Mouse (Mus musculus): Measurements from ENCODE around the gene Trim66.

Gene Trim66

DNA sequence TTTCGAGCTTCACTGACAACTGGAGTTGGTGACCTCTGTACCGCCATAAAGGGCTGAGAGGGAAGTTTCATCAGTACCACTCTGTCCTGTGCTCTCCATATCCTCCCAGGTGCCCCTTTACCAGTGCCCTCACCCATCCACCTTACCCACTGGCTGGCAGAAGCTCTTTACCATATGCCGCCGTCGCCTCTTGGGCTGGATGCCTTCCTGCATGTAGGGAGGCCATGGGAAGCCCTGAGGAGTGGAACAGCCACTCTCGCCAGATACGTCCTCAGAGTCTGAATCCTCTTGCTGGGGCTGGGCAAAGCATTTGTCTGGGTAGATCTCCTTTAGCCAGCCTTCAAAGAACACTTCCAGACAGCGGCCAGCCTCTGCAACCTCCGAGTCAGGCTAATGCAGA is 53.1 kb downstream of the Trim66 start:
- DNase-seq (ENCODE audit: low spot score in 2 of 2): no peak

DNA sequence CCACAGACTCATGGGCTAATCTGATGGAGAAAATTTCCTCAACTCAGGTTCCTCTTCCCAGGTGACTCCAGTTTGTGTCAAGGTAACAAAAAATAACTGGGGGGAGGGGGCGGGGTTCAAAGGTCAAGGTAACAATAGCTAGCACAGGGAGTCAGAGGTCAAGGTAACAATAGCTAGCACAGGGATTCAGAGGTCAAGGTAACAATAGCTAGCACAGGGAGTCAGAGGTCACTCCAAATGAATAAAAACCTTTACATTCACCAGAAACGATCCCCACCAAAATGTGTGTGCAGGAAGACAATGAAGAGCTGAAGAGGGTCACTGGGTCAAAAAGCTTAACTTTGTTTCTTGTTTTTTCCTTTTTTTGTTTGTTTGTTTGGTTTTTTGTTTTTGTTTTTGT is 59.9 kb downstream of the Trim66 start:
- DNase-seq (ENCODE audit: low spot score in 2 of 2): no peak

DNA sequence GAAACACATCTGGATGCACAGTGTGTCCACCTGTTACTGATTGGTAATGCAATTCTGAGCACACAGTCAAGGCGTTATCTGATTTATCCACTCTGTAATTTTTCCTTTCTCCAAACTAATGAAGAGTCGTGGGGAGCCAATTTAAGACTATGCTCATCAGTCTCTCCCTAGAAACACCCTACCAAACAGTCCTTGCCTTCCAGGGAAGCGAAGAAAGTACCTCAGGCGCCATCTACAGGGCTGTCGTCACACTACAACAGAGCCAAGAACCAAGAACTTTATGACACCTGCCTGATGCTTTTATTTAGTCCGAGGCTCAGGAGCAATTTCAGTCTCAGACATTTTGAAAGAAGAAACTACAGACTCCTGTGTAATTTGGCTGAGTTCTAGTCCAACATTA is 62.9 kb downstream of the Trim66 start:
- no peak for DNase-seq (ENCODE audit: low spot score in 2 of 2)

DNA sequence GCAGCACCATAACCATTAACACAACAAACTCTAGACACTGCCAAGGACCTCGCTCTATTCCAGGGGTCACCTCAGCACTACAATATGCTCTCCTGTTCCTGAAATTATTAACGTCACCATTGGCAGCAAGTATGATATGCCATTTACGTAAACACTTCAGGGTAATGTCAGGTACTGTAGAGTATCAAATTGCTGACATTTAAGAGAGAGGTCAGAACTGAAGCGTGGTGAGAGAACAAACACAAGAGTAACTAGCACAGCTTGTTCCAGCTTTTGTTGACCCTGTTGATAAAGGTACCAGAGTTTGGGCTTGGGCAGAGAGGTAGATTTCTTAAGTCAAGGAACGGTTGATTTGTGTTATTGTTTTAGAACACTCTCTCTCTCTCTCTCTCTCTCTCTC is 65.2 kb downstream of the Trim66 start:
- DNase-seq (ENCODE audit: low spot score in 2 of 2): no peak

DNA sequence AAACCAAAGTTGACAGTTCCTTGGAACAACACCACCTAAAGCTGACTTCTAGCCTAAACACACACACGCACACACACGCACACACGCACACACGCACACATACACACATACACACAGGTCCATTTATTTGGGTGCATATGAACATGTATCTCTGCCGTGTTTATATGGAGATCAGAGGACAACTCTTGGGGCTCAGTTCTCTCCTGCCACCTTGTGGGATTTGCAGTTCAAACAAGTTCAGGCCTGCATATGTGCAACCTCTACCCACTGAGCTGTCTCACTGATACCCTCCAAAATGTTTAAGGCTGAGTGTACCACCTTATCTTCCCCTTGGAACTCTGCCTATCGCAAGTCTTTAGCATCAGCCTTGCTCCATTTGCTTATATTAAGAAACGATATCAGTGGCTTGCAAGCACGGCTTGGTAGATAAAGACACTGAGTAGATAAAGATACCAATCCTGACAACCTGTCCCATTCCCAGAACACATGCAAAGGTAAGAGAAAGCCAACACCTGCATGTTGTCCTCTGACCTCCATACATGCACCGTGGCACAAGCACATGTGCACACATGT is 67.2 kb downstream of the Trim66 start:
- DNase-seq (ENCODE audit: low spot score in 2 of 2): no peak

DNA sequence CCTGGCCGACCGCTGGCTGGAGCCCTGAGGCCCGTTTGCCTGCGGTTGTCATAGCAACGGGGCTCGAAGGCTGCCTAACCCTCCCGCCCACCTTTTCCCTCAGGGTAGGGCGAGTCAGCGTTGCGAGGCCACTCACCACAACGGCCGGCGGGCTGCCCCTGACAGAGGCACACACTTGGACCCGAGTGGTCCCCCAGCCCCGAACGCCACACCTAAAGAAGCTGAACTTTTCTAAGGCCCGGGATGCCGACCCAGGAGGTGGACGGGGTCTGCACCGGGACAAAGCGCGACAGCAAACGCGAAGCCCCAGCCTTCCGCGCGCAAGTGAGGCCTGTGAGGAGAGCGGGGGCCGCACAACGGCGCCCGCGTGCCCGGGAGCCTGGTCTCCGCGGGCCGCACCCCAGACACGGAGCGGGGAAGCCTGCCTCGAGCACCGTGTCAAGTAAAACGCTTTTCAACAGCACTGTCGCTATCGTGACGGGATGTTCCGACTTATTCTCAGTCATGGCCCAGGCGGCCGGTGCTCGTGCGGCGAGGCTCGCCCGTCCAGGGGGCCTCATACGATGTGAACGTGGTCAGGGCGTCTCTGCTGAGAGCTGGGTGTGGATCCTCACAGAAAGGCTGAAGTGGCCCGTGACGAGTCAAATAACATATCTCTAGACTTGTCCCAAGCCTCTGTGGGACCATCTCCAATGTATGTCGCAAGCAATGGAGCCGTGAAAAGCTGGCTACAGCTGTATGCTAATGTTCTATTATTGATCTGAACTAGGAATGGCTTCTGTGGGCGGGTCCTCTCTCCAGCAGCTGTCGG is 68.9 kb downstream of the Trim66 start, which contains the start of gene Stk33:
Stk33 (minus strand) TSS at position 301 of the 811 bp plus-strand sequence.
- DNase-seq (ENCODE audit: low spot score in 2 of 2): no peak

DNA sequence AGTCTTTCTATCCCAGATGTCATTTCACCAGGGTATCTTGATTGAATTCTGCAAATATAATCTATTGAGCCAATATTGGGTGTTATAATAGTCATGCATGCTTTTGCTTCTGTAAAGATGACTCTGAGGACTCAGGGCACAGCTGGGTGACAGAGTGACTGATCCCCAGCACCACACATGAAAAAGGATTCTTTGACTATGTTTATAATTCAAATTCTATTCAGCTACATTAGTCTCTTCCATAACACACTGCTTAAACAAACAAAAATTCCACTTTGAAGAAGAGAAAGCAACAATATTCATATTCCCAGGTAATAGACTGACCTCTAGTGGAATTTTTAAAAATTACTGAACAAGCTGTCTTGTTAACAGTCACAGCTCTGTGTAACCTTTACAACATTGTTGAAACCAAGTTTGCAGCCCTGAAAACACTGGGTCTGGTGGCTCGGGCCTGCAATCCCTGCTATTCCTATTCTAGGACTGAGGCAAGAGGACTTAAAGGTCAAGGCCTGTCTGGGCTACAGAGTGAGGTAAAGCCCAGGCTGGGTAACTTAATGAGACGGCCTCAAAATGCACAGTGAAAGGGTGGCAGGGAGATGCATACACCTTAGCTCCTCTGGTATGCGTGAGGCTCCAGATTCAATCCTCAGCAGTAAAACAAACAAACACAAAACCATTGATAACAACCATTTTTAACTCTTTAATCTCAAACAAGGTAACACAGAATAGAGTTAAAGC is 83.3 kb downstream of the Trim66 start:
- DNase-seq (ENCODE audit: low spot score in 2 of 2): no peak

DNA sequence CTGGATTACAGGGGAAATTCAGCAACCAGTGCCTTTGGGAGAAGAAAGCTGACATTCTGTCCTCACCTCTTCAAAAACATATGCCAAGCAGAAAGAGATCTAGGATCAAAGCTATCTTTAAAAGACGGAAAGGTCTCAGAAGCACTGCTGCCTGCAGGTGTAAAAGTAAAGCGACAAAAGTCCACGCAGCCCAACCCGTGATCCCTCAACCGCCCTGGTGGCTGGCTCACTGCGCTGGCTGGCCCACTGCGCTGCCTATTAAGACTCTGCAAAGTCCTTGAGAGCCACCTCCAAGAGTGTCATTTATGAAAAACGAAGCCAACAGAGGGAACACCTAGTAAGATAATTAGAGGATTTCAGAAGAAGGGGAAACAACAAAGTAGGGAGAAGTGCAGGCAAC is 85.1 kb downstream of the Trim66 start:
- DNase-seq (ENCODE audit: low spot score in 2 of 2): no peak

DNA sequence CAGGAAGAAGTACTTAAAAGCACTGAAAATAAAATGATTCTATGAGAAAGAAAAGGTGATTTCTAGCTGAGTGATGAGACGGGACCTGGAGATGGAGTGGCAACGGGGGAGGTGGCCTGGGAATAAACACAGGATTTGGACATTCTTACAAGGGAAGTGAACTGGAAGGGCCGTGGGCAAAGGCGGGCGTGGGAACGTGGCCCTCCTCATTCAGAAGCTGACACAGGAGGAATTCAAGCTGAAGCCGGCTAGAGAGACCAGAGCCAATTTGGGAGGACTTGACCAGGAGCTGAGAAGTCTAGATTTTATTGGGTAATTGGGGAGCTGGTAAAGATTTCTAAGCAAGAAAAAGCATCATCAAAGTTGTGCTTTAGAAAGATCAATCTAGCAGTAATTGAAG is 102.4 kb downstream of the Trim66 start:
- no peak for DNase-seq (ENCODE audit: low spot score in 2 of 2)

DNA sequence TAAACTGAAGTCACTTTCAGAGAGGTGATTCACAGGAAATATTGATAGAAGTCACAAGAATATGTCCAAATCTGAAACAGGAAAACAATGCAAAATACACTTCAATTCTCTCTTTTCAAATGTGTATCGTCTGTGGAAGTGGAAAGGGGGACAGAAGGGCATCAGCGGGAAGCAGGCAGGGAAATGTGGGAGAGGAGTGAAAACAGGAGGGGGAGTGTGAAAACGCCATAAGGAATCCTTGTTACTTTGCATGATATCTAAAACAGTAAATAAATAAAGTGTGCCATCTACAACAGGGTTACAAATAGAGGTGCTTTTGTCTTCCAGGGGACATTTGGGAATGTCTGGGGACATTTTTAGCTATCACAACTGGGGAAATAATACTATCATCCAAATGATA is 108.6 kb downstream of the Trim66 start:
- no peak for DNase-seq (ENCODE audit: low spot score in 2 of 2)

Data from spleen, postnatal 14 days (tissue).